Mouse (Mus musculus) intestine, embryonic 16.5 days (tissue): ENCODE data around the gene Olfr870. TPM values are rescaled to one million over a fixed set of nuclear protein-coding genes. Genes with fewer than 3 reads are reported as not detected.

Source experiments
- polyA plus RNA-seq: library from polyadenylated mRNA; unstranded; fragments of >200 nt; fragmentation: Nextera tagmentation; extraction: Ambion mirVana; gene quantifications from 2 replicates; pipeline ENCODE4 v1.2.1, GENCODE M21; 2015

The Olfr870 gene
- polyA plus RNA-seq, 1 experiment from 2014 or later, result not detected

Other genes with a start within 250 kb of the Olfr870 start
- not detected in 2 replicates for gene Olfr866, start 146.0 kb downstream of the Olfr870 start, polyA plus RNA-seq
- not detected in 2 replicates for gene Olfr867, start 116.5 kb downstream of the Olfr870 start, polyA plus RNA-seq
- not detected in 2 replicates for gene Olfr868, start 75.4 kb downstream of the Olfr870 start, polyA plus RNA-seq
- gene Olfr869, start 45.0 kb downstream of the Olfr870 start, polyA plus RNA-seq, result not detected in 2 replicates
- not detected in 2 replicates for gene Olfr871, start 38.1 kb upstream of the Olfr870 start, polyA plus RNA-seq
- not detected in 2 replicates for gene Olfr872, start 63.1 kb upstream of the Olfr870 start, polyA plus RNA-seq
- not detected in 2 replicates for gene Olfr39, start 108.3 kb upstream of the Olfr870 start, polyA plus RNA-seq
- gene Olfr873, start 124.5 kb upstream of the Olfr870 start, polyA plus RNA-seq, result not detected in 2 replicates
- gene Olfr18, start 162.0 kb upstream of the Olfr870 start, polyA plus RNA-seq, result not detected in 2 replicates
- gene Zfp560, start 211.1 kb upstream of the Olfr870 start, polyA plus RNA-seq, result 22.8 and 25.9 TPM in 2 replicates